Mouse (Mus musculus) left cerebral cortex, adult 8-10 months (tissue): ENCODE data around the gene Tle2. TPM values are rescaled to one million over a fixed set of nuclear protein-coding genes. Genes with fewer than 3 reads are reported as not detected.
A peak's percentile ranks its signal among the peaks of the same experiment; 100 is the strongest.

Experiments
- DNase-seq, 2 experiments: peaks; one replicate each; pipeline ENCODE4 v3.0.0; 2022; ENCODE audit warnings: low spot score in 2 of 2
- total RNA-seq, 4 experiments: library from RNA; stranded (reverse); gene quantifications; 2 replicates each; pipeline ENCODE4 v1.2.4; 2022

Gene Tle2
- total RNA-seq, 4 experiments from 2014 or later, result 36.2 to 42.3 (median 39.2) TPM

- DNase-seq, result no peak
Observed at GRCm38 (mm10) chr10:81572975-81573374, 1.4 kb upstream of the Tle2 start.

- no peak for DNase-seq
Observed at GRCm38 (mm10) chr10:81575208-81575631, 859 bp downstream of the Tle2 start.

- no peak for DNase-seq
Observed at GRCm38 (mm10) chr10:81575695-81576094, 1.3 kb downstream of the Tle2 start.

- DNase-seq, result no peak
Observed at GRCm38 (mm10) chr10:81579967-81580366, 5.6 kb downstream of the Tle2 start.

GRCm38 (mm10) chr10:81580441-81581070, 6.2 kb downstream of the Tle2 start:
- no peak for DNase-seq

- DNase-seq, result no peak
Observed at GRCm38 (mm10) chr10:81583347-81583746, 9.0 kb downstream of the Tle2 start.

- DNase-seq, result no peak
Observed at GRCm38 (mm10) chr10:81588739-81589138, 14.4 kb downstream of the Tle2 start.

- DNase-seq, result no peak
Observed at GRCm38 (mm10) chr10:81591846-81592245, 17.5 kb downstream of the Tle2 start.

- no peak for DNase-seq
Observed at GRCm38 (mm10) chr10:81592631-81593030, 18.3 kb downstream of the Tle2 start.

- no peak for DNase-seq
Observed at GRCm38 (mm10) chr10:81593223-81593622, 18.9 kb downstream of the Tle2 start.

- DNase-seq, result no peak
Observed at GRCm38 (mm10) chr10:81593935-81594334, 19.6 kb downstream of the Tle2 start.

- DNase-seq, result no peak
Observed at GRCm38 (mm10) chr10:81595599-81595998, 21.2 kb downstream of the Tle2 start.

GRCm38 (mm10) chr10:81596611-81597010, 22.2 kb downstream of the Tle2 start:
- DNase-seq, result no peak

GRCm38 (mm10) chr10:81597137-81597950, 23.0 kb downstream of the Tle2 start:
- DNase-seq, result no peak

- no peak for DNase-seq
Observed at GRCm38 (mm10) chr10:81598342-81598741, 24.0 kb downstream of the Tle2 start.

GRCm38 (mm10) chr10:81598871-81599270, 24.5 kb downstream of the Tle2 start:
- DNase-seq, result no peak

GRCm38 (mm10) chr10:81599630-81600029, 25.3 kb downstream of the Tle2 start:
- no peak for DNase-seq

- no peak for DNase-seq
Observed at GRCm38 (mm10) chr10:81600096-81600495, 25.7 kb downstream of the Tle2 start.

GRCm38 (mm10) chr10:81600738-81601203, 26.4 kb downstream of the Tle2 start, which contains the start of gene Tle6:
Gene Tle6, minus strand, starts transcription at chr10:81601073.
- DNase-seq, result peak; percentile 91 to 94

- DNase-seq, result no peak
Observed at GRCm38 (mm10) chr10:81601396-81601905, 27.1 kb downstream of the Tle2 start.

- DNase-seq, result no peak
Observed at GRCm38 (mm10) chr10:81602741-81603151, 28.4 kb downstream of the Tle2 start.
